Mouse (Mus musculus) C2C12 (cell line): ENCODE results near the gene Stmn1. TPM values are rescaled to one million over a fixed set of nuclear protein-coding genes. Genes with fewer than 3 reads are reported as not detected.

Experiments used
- H3K27me3 ChIP-seq: one replicate; pipeline ENCODE4 v1.6.1; 2011; ENCODE audit not compliant: control insufficient read depth, insufficient read depth, insufficient read length
- H3K36me3 ChIP-seq: one replicate; pipeline ENCODE4 v1.6.1; 2011; ENCODE audit not compliant: control insufficient read depth, insufficient read depth
- H3K4me3 ChIP-seq: one replicate; pipeline ENCODE4 v1.5.1; 2011; ENCODE audit warnings: mild to moderate bottlenecking, control low read depth; ENCODE audit not compliant: poor library complexity, insufficient read depth, severe bottlenecking
- H3K79me2 ChIP-seq: one replicate; pipeline ENCODE4 v1.6.1; 2011; ENCODE audit not compliant: control insufficient read depth, insufficient read depth
- H3K79me3 ChIP-seq: one replicate; pipeline ENCODE4 v1.6.1; 2011; ENCODE audit warnings: low read depth, control low read depth
- H3ac ChIP-seq: one replicate; pipeline ENCODE3; 2011; ENCODE audit warnings: low read depth; ENCODE audit not compliant: control insufficient read depth, insufficient read length
- CEBPB ChIP-seq: IDR thresholded peaks from one replicate; pipeline ENCODE4 v1.6.1; 2011; ENCODE audit warnings: low read depth, mild to moderate bottlenecking, control low read depth, moderate library complexity
- CTCF ChIP-seq: IDR thresholded peaks from one replicate; pipeline ENCODE4 v1.5.1; 2011; ENCODE audit not compliant: control insufficient read depth, insufficient read depth, insufficient read length
- FOSL1 ChIP-seq: IDR thresholded peaks from one replicate; pipeline ENCODE4 v1.8.0; 2011; ENCODE audit warnings: mild to moderate bottlenecking, low read length; ENCODE audit not compliant: poor library complexity, insufficient read depth, severe bottlenecking
- MAX ChIP-seq: IDR thresholded peaks from one replicate; pipeline ENCODE4 v1.6.1; 2011; ENCODE audit warnings: mild to moderate bottlenecking, control low read depth
- MYOD1 ChIP-seq: IDR thresholded peaks from one replicate; pipeline ENCODE4 v1.6.1; 2011; ENCODE audit warnings: low read depth; ENCODE audit not compliant: control insufficient read depth, insufficient read length
- MYOG ChIP-seq: IDR thresholded peaks from one replicate; pipeline ENCODE4 v1.6.1; 2011; ENCODE audit not compliant: control insufficient read depth, insufficient read length; ENCODE audit errors: extremely low read depth
- USF1 ChIP-seq: IDR thresholded peaks from one replicate; pipeline ENCODE4 v1.6.1; 2011; ENCODE audit warnings: low read depth, mild to moderate bottlenecking, control low read depth, moderate library complexity
- long read RNA-seq, 2 experiments: library from polyadenylated mRNA; unstranded; transcript quantifications; one replicate each; pipeline ENCODE4 v2.0.0; 2019 to 2020
- polyA plus RNA-seq: library from polyadenylated mRNA; unstranded; fragments of >200 nt; fragmentation: generic; extraction: Trizol; gene quantifications from one replicate; pipeline ENCODE4 v1.2.1, GENCODE M21; 2012; ENCODE audit warnings: missing spikeins

Gene Stmn1
- 349 TPM for polyA plus RNA-seq
- long read RNA-seq, experiment 1, transcript Stmn1-203 (4 exons, 967 nt) = minor isoform, 6 of 185 reads
- long read RNA-seq, experiment 1, transcript Stmn1-201 (5 exons, 1,060 nt) = major isoform, 139 of 185 reads
- long read RNA-seq, experiment 1, partial matches to known transcripts = 33 of 185 reads
- long read RNA-seq, experiment 1, other reads (novel, unspliced or antisense) = 6 of 185 reads
- long read RNA-seq, experiment 2, transcript Stmn1-201 (5 exons, 1,060 nt) = major isoform, 96 of 100 reads
- long read RNA-seq, experiment 2, partial matches to known transcripts = 1 of 100 reads
- long read RNA-seq, experiment 2, other reads (novel, unspliced or antisense) = 3 of 100 reads

- Histone ChIP-seq H3K36me3 (peaks cover 24% of the 10 kb centered on the region), H3ac (peak within 1 kb of the TSS; percentile 72), H3K27me3 (no peaks in the 10 kb centered on the region), H3K79me2 (peaks cover 27% of the 10 kb centered on the region), H3K4me3 (peak within 1 kb of the TSS; percentile 89), H3K79me3 (peaks cover 15% of the 10 kb centered on the region)
- TF ChIP-seq USF1 (peak; percentile 98), MAX (peak; percentile 66), FOSL1 (no peak), CTCF (no peak)
Measured at GRCm38 (mm10) chr4:134468215-134468575, at the start of gene Stmn1. TSS of gene Stmn1 (plus strand) at chr4:134468320.

- H3K79me3 ChIP-seq = no peaks in the 10 kb centered on the region
- H3K36me3 ChIP-seq = no peaks in the 10 kb centered on the region
- no peaks in the 10 kb centered on the region for H3K27me3 ChIP-seq
- H3ac ChIP-seq = no peak overlapping the region
- H3K4me3 ChIP-seq = no peak overlapping the region
- no peak for TF ChIP-seq CTCF
- no peak for TF ChIP-seq CEBPB
- no peak for TF ChIP-seq FOSL1
- TF ChIP-seq MYOD1 = no peak
- TF ChIP-seq MYOG = no peak
- no peak for TF ChIP-seq MAX
- no peak for TF ChIP-seq USF1
- no peaks in the 10 kb centered on the region for H3K79me2 ChIP-seq
Measured at GRCm38 (mm10) chr4:134421971-134422370, 46.1 kb upstream of the Stmn1 start.

GRCm38 (mm10) chr4:134423949-134424348 is 44.2 kb upstream of the Stmn1 start:
- H3K4me3 ChIP-seq = no peak overlapping the region
- H3K79me3 ChIP-seq = no peaks in the 10 kb centered on the region
- H3K27me3 ChIP-seq = no peaks in the 10 kb centered on the region
- no peaks in the 10 kb centered on the region for H3K36me3 ChIP-seq
- TF ChIP-seq CEBPB (no peak), CTCF (no peak)
- no peak overlapping the region for H3ac ChIP-seq
- no peaks in the 10 kb centered on the region for H3K79me2 ChIP-seq

- Histone ChIP-seq H3K79me3 (no peaks in the 10 kb centered on the region), H3ac (no peak overlapping the region), H3K36me3 (no peaks in the 10 kb centered on the region), H3K27me3 (no peaks in the 10 kb centered on the region), H3K79me2 (no peaks in the 10 kb centered on the region), H3K4me3 (no peak overlapping the region)
- TF ChIP-seq MAX = no peak
- no peak for TF ChIP-seq MYOD1
Measured at GRCm38 (mm10) chr4:134425088-134425487, 43.0 kb upstream of the Stmn1 start.

- TF ChIP-seq USF1 (no peak), MYOG (no peak), CTCF (no peak), MAX (no peak), CEBPB (no peak), MYOD1 (no peak), FOSL1 (no peak)
- Histone ChIP-seq H3K27me3 (no peaks in the 10 kb centered on the region), H3K79me2 (no peaks in the 10 kb centered on the region), H3K4me3 (no peak overlapping the region), H3ac (no peak overlapping the region), H3K36me3 (no peaks in the 10 kb centered on the region), H3K79me3 (no peaks in the 10 kb centered on the region)
Measured at GRCm38 (mm10) chr4:134430381-134431004, 37.6 kb upstream of the Stmn1 start.

GRCm38 (mm10) chr4:134432686-134433360 is 35.3 kb upstream of the Stmn1 start:
- Histone ChIP-seq H3K36me3 (no peaks in the 10 kb centered on the region), H3K27me3 (no peaks in the 10 kb centered on the region), H3K4me3 (no peak overlapping the region), H3ac (no peak overlapping the region), H3K79me2 (no peaks in the 10 kb centered on the region), H3K79me3 (no peaks in the 10 kb centered on the region)
- TF ChIP-seq USF1 = no peak
- TF ChIP-seq CEBPB = no peak
- no peak for TF ChIP-seq MAX
- no peak for TF ChIP-seq CTCF
- no peak for TF ChIP-seq FOSL1
- no peak for TF ChIP-seq MYOD1
- TF ChIP-seq MYOG = no peak
